Mouse (Mus musculus): Measurements from ENCODE around the gene Paqr4. TPM values are rescaled to one million over a fixed set of nuclear protein-coding genes. Genes with fewer than 3 reads are reported as not detected.

Gene Paqr4
- total RNA-seq, 2 experiments from 2014 or later, result 46.4 to 50.7 TPM

DNA sequence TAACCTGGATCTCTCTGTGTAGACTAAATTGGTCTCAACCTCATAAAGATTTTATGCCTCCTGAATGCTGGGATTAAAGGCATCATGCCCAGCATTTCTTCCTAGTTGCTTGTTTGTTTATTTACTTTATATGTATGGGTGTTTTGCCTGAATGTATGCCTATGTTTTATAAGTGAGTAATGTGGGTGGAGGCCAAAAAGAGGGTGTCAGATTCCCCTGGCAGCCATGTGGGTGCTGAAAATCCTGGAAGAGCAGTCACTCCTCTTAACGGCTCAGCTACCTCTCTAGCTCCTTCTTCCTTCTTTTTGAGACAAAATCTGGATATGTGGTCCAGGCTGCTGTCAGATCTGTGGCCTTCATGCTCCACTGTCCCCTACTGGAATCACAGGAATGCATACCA, 10.2 kb downstream of the Paqr4 start:
- DNase-seq, result no peak
- intact Hi-C loops (cut with DNase I), result no loop called here

DNA sequence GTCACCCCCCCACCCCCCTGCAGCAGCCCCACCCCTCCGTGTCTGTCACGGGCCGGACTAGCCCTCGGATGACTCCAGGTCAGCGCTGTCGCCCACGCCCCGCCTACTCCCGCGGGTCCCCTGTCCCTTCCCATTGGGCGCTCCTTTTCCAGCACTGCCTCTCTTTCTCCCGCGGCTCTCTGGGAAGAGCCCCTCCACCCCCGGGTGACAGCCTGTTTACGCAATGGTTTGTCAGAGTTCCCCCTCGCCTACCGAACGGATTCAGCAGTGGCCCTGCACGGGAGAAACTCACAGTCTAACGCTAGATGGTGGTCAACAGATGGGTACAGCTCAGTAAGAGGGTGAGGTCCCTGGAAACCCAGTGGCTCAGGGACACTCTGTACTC, 13.9 kb downstream of the Paqr4 start:
- DNase-seq, result peak; percentile 92

DNA sequence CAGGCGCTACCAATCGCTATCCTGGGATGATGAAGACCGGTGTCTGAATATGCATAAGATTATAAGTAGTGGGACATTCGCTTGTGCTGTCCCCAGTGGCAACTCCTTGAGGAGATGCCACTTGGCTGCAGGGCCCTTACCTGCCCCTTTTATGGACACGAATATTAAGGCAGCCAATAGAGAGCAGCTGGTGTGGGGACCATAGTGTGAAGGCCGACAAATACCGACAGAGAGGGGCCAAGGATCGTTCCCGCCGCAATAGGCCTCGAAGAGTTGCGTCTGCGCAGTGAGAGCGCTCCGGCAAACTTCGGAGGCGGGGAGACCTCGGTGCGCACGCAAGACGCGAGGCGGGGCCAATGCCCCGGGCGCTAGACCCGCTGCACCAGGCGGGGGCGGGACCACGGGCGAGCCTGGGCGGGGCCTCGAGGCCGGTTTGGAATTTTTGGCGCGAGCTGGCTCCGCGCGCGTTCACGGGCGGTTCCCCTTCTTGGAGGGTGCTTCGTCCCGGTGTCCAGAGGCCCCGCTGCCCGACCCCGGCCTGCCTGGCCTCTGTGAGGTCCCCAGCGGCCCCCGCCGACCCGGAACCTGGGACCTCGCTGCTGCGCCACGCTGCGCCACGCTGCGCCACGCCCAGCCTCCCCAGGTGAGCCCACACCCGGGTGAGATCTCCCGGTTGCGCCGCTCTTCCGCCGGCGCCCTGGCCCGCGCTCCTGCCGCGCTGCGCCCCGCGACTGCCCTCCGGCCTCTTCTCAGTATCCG, 14.5 kb downstream of the Paqr4 start, which contains the start of gene Pkmyt1:
Pkmyt1 (plus strand) TSS at position 338 of the 759 bp plus-strand sequence.
- intact Hi-C loops (cut with DNase I), result no loop called here
- DNase-seq, result peak; percentile 96

More for the DNA sequence above, 13.9 kb downstream of the Paqr4 start:
- intact Hi-C loops (cut with DNase I), result no loop called here

DNA sequence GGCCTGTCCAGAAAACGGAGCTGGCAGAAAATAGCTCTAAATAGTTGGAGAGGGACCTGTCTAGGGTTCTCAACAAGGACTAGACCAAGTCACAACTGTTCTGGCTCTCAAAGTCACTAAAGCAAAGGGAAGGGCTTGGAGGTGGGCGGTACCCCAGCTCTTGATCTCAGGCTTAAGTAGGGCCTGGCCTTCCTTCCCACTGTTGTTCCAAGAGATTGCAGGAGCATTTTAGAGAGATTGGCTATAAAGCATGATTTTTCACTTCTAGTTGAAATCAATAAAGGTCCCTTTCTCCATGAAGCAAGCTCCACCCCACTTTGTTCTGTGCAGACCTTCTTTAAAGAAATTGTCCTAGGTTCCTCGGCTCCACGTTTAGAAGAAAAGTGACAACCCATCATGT, 15.2 kb downstream of the Paqr4 start:
- intact Hi-C loops (cut with DNase I), result no loop called here
- no peak for DNase-seq

DNA sequence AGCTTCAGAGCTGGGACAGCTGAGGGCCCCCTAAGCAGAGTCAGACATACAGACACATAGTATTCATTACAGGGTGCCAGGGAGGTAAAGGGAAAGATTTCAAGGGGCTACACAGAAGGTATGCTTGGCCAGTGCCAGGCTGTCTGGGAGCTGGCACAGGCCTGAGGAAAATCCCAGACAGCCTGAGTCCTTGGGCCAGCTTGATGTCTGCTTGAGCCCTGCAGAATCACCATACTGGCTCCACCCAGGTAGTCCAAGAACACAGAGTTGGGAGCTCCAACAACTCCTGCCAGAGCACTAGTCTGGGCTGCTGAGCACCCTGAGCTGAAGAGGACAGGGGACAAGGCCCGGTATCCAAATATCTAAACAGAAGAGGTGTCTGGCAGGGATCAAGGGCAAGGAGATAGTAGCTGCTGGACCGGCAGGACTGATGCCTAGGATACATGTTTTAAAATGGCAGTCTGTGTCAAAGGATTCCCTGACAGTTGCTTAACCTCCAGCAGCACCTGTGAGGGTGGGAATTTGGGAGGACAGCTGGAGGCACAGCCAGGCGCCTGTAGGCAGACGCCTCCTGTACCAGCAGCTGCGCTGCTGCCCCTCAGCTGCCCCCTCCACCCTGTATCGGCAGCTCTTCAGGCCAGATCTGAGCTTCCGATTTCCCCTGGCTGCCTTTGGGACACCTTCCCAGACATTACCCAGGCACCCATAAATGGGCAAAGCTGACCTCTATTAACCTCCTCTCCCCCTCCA, 18.1 kb downstream of the Paqr4 start, which contains the start of gene 1520401A03Rik:
1520401A03Rik (minus strand) TSS at position 408 of the 750 bp plus-strand sequence.
- intact Hi-C loops (cut with DNase I), result no loop called here
- no peak for DNase-seq

DNA sequence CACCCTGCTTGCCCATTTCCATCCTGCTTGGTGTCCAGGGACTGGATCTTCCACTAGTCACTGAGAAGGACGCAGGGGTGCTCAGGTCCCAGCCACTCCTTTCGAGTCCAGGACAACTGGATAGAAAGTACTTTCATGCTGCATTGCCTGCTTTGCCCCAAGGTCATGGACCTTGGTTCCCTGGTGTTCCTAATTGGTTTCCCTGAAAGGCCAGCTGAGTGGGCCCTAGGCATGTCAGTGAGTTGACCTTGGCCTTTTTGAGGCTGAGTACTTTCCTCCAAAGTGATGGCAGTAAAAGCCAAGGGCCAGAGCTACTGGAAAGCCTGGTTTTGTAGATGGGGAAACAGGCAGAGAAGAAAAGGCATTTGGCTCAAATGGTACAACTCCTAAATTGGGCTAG, 18.8 kb downstream of the Paqr4 start:
- intact Hi-C loops (cut with DNase I), result no loop called here
- DNase-seq, result no peak

DNA sequence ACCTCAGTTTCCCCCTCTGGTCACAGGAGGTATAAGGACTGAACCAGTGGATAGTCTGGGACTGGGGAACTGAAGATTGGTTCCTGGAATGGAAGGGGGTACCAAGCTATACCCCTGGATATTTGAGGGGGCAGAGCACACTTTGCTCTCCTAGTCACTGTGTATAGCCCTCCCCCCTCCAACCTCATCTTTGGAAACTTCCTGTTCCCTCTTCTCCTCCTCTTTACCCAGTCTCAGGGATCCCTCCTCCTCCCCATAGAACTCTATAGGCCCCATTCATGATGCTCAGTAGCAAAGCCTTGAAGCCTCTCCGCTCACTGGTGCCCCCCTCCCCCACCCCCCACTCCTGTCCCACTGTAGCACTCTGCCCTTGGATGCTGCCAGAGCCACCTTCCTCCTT, 21.2 kb downstream of the Paqr4 start:
- no peak for DNase-seq
- intact Hi-C loops (cut with DNase I), result no loop called here

DNA sequence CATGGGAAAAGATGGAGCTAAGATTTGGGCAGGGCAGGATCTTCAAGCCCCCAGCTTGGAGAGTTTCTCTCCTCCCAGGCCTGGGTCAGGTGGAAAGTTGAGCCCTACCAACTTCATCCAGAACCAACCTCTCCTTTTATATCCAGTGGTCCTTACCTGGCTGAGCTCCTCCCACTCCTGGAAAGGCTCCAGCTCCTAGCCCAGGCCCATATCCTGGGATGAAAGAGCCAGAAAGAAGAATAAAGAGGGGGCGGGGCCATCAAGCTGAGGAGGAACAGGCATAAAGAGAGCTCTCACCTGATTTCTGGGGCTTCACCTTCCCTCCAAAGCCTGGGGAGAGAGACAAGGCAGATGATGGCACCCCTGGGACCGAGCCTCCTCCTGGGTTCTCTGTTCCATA, 23.7 kb downstream of the Paqr4 start:
- intact Hi-C loops (cut with DNase I), result no loop called here
- no peak for DNase-seq

DNA sequence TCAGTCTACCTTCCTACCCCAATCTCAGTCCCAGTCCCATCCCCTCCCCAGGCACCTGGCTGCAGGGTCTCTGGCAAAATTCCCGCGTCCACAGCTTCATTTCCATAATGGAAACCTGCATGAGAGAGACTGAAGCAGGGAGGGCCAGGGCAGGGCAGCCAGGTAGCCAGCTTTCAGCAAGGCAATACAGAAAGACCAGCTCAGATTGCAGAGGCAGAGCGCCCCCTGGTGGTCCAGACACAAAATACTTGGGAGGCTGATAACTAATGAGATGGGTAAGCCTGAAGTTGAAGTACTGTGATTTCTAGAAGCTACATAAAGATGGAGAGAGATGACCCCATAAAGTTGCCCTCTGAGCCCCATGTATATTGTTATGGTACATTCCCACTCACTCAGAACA, 34.5 kb downstream of the Paqr4 start:
- peak; percentile 82 for DNase-seq
- intact Hi-C loops (cut with DNase I), result no loop called here

DNA sequence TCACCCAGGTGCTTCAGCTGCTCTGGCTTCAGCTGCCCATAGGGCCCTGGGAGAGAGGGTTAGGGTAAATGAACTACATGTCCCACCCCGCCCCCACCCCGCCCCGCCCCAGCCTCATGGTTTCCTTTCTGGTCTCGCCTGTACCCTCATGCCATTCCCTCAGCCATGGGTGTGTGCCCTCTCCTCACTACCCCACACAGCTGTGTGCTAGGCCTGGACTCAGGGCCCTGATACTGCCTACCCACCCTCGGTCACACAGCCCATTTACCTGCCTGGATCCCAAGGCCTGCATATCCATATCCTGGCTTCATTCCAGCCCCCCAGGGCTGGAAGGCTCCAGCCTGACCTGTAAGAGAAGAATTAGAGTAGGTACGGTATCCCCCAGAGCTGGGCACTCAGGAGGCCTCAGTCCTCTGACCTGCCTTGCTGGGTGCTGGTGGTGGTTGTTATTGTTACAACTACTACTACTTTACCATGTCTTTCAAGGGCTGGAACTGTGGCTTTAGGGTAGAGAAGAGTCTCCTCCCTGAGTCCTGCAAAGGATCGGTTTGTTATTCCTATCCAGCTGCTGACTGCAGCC, 35.1 kb downstream of the Paqr4 start:
- intact Hi-C loops (cut with DNase I), result no loop called here
- DNase-seq, result no peak

DNA sequence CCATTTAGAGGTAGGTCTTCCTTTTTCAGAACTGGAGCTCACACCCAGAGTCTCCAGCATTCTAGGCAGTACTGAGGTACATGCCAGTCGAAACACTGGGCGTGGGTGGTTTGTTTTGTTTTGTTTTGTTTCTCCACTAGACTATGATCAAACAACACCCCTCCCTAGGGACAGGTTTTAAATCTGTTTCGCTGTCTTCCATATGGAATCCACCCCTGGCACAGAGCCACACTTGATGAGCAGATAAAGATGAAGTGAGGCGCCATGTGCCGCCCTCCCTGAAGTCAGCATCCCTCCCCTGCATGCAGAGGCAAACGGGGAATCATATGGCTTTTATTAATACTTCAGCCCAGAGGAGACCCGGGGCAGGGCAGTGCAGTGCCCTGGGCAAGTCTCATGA, 35.9 kb downstream of the Paqr4 start:
- peak; percentile 49 for DNase-seq
- intact Hi-C loops (cut with DNase I), result no loop called here

DNA sequence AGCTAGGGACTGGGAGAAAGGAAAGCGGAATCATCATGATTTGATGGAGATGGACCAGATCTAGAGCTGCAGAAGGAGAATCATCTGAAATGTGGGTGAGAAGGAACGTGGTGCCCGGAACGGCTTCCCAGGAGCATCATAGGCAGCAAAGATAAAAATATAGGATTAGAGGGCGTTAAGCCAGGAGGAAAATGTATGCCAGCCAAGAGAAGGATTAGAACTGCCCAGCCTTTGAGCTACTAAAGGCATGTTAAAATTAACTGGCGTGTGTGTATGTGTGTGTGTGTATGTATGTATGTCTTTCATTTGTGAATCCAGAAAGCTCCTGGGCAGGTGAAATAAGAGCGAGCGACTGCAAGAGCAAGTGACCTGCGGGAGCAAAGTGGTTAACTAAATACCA, 37.4 kb downstream of the Paqr4 start:
- intact Hi-C loops (cut with DNase I), result no loop called here
- no peak for DNase-seq

DNA sequence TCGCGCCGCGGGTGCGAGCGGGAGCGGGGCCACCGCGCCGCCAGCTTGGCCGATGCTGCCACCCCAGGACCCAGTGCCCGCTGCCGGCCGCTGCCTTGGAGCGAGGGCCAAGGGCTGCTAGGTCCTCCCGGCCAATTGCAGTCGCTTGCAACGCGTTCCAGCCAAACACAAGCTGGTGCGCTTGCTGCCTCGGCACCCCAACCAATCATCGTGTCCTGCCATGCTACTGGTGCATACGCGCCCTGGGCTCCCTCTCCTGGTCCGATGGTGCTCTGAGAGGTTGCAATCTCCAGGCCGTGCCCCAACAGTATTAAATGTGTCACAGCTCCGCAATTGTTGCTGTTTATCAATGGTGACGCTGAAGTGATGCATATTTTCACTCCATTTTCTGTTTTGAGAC, 40.6 kb downstream of the Paqr4 start:
- intact Hi-C loops (cut with DNase I), result no loop called here
- peak; percentile 94 for DNase-seq

DNA sequence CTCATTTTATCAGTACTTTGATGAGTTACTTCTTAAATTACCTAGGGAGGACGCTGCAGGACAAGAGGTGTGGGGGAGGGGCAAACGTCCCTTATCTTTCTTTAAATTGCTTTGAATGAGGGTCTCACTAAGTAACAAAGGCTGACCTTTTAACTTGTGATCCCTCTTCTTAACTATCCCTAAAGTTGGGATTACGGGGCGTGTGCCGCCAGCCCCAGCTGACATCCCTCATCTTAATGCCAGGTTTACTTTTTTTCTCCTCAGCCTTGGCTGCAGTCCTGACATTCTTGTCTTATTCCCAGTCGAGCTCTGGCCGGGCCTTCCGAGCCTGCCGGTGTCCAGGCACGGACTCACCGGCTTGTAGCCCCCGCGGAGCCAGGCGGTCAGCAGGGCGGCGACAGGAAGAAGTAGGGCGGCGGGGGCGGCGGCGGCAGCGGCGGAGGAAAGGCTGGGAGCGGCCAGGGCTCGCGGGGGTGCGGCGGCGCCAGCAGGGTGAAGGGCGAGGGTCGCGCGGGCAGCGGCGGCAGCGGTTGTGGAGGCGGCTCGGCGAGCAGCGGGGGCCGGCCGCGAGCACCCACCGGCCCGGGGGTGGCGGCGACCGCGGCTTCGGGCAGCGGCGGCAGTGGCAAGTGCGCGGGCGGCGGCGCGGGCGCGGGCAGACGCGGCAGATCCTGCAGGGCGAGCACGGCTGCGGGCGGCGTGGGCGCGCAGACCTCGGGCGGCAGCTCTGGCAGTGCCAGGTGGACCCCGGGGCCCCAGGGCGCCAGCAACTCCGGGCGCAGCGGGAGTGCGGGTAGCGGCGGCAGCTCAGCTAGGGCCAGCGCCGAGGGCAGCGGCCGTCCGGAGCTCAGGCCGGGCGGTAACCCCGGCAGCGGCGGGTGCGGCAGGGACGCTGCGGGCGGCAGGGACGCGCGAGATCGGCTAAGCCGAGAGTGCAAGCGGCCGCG, 41.3 kb downstream of the Paqr4 start:
- intact Hi-C loops (cut with DNase I), result no loop called here

DNA sequence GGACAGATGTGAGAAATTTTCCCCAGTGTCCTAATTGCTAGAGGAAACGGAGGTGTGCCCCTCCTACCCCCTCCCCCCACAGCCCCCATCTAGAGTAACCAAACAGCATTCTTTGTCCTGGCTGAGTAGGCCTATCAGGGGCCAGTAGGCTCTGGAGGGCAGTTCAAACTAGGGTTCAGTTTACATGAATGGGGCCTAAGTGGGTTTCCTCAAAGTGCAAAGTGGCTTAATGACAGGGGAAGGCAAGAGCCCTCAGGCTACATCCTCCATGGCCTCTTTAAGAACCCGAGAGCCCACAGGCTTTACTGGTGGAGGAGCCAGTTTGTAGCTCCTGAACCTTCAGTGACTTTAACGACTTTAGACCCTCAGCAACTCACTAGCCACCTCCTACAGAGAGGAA, 44.9 kb downstream of the Paqr4 start:
- intact Hi-C loops (cut with DNase I), result no loop called here
- DNase-seq, result no peak

More for the DNA sequence above, 41.3 kb downstream of the Paqr4 start:
- peak; percentile 18 for DNase-seq

DNA sequence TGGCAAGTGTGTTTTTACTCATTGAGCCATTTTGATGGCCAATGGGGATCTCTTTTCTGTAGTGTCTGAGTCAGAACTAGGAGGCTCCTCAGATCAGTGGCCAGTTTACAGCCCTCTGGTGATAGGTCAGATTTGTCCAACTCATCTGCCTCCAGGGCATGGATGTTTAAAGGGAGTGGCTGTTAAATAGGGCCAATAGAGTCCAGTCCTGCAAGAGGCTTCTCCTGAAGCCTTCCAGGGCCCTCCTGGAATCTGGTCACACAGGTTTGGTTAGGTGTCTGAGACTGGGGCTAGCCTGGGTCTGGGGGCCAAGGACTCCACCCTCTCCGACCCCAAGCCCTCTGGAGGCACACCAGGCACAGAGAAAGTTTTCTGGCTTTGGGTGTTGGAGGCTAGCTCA, 46.2 kb downstream of the Paqr4 start:
- no peak for DNase-seq
- intact Hi-C loops (cut with DNase I), result no loop called here

Other genes starting within 250 kb of the Paqr4 start
- gene Zfp213, start 176.6 kb downstream of the Paqr4 start, total RNA-seq (2021), result 1 to 10 TPM; 6.4 to 7.3 TPM
- 10 to 100 TPM; 42.1 to 42.4 TPM for gene Zfp13, start 141.4 kb downstream of the Paqr4 start, total RNA-seq (2021)
- not detected for gene Zscan10, start 140.0 kb downstream of the Paqr4 start, total RNA-seq (2021)
- gene Mmp25, start 95.6 kb downstream of the Paqr4 start, total RNA-seq (2021), result 1 to 10 TPM; 1.5 TPM
- not detected for gene Bicdl2, start 80.4 kb downstream of the Paqr4 start, total RNA-seq (2021)
- gene Hcfc1r1, start 67.3 kb downstream of the Paqr4 start, total RNA-seq (2021), result 100 to 1,000 TPM; 119 to 126 TPM
- gene Thoc6, start 67.0 kb downstream of the Paqr4 start, total RNA-seq (2021), result 10 to 100 TPM; 14.3 to 16.2 TPM
- 1 to 10 TPM; 1.3 to 1.9 TPM for gene Tnfrsf12a, start 63.4 kb downstream of the Paqr4 start, total RNA-seq (2021)
- gene Cldn6, start 61.6 kb downstream of the Paqr4 start, total RNA-seq (2021), result under 1 TPM in 1 of 2 experiments, not detected in 1; 0.24 TPM
- under 1 TPM in 1 of 2 experiments, not detected in 1; 0.32 TPM for gene Cldn9, start 56.8 kb downstream of the Paqr4 start, total RNA-seq (2021)
- gene 1520401A03Rik, start 18.1 kb downstream of the Paqr4 start, total RNA-seq (2021), result under 1 TPM in 1 of 2 experiments, not detected in 1; 0.32 TPM
- 1 to 10 TPM; 8.1 to 8.4 TPM for gene Pkmyt1, start 14.5 kb downstream of the Paqr4 start, total RNA-seq (2021)
- gene Kremen2, start 5.0 kb upstream of the Paqr4 start, total RNA-seq (2021), result under 1 TPM; 0.46 to 0.87 TPM
- gene Flywch1, start 30.7 kb upstream of the Paqr4 start, total RNA-seq (2021), result 10 to 100 TPM; 87.6 to 92.3 TPM
- 10 to 100 TPM; 19.4 to 20.2 TPM for gene Flywch2, start 45.2 kb upstream of the Paqr4 start, total RNA-seq (2021)
- 100 to 1,000 TPM; 518 to 552 TPM for gene Srrm2, start 49.7 kb upstream of the Paqr4 start, total RNA-seq (2021)
- 100 to 1,000 TPM; 435 to 447 TPM for gene Elob, start 88.3 kb upstream of the Paqr4 start, total RNA-seq (2021)
- gene Prss33, start 95.2 kb upstream of the Paqr4 start, total RNA-seq (2021), result under 1 TPM; 0.34 to 0.48 TPM
- gene Prss32, start 103.0 kb upstream of the Paqr4 start, total RNA-seq (2021), result 1 to 10 TPM in 1 of 2 experiments, under 1 TPM in 1; 0.74 to 1.4 TPM
- gene Prss41, start 103.3 kb upstream of the Paqr4 start, total RNA-seq (2021), result 1 to 10 TPM; 3.8 to 4.7 TPM
- gene Prss21, start 127.2 kb upstream of the Paqr4 start, total RNA-seq (2021), result not detected
- gene Dcpp1, start 140.0 kb upstream of the Paqr4 start, total RNA-seq (2021), result not detected
- gene Dcpp2, start 140.0 kb upstream of the Paqr4 start, total RNA-seq (2021), result not detected
- gene Dcpp3, start 176.6 kb upstream of the Paqr4 start, total RNA-seq (2021), result not detected
- not detected for gene Sbp, start 200.8 kb upstream of the Paqr4 start, total RNA-seq (2021)
- gene Sbpl, start 214.4 kb upstream of the Paqr4 start, total RNA-seq (2021), result not detected
- under 1 TPM in 1 of 2 experiments, not detected in 1; 0.22 TPM for gene Prss30, start 239.7 kb upstream of the Paqr4 start, total RNA-seq (2021)

Data from left cerebral cortex, postnatal 4 days (tissue).